Mouse (Mus musculus): ENCODE measurements at regions not wholly inside any gene's neighbourhood (a gene's known extent, or its start where the extent isn't known, plus 50 kb on each side); places are given as distances from the start of the nearest gene placed in this dataset.

GRCm38 (mm10) chr16:90625301-90626034 lies 101.7 kb downstream of the Mis18a start:
- no peak for ATAC-seq (ENCODE audit: insufficient read depth)
- H3K27ac ChIP-seq, result no peak overlapping the region
- WGBS (ENCODE audit: insufficient replicate concordance), result 63% methylated on average over 16 of the region's 16 CpGs

GRCm38 (mm10) chr16:90624039-90624625 lies 103.1 kb downstream of the Mis18a start:
- TF ChIP-seq EP300 (IDR thresholded peaks at IDR 0.05; ENCODE audit: low read depth), result no peak
- TF ChIP-seq CTCF (IDR thresholded peaks at IDR 0.05; ENCODE audit: low read depth), result no peak
- H3K36me3 ChIP-seq (replicated peaks; ENCODE audit: control insufficient read depth, insufficient read depth, low read depth), result no peaks in the 10 kb centered on the region
- 61% methylated on average over 17 of the region's 17 CpGs for WGBS (ENCODE audit: insufficient replicate concordance)
- no peak overlapping the region for H3K27ac ChIP-seq
- no peaks in the 10 kb centered on the region for H3K9me3 ChIP-seq (ENCODE audit: control insufficient read depth, low read length)
- DNase-seq (ENCODE audit: low read depth in 3 of 3, low spot score in 3 of 3) (no peak), ATAC-seq (ENCODE audit: insufficient read depth) (no peak)
- no peak overlapping the region for H3K4me2 ChIP-seq (ENCODE audit: low read depth)
- no peak overlapping the region for H3K9ac ChIP-seq (replicated peaks)
- no peak overlapping the region for H3K4me3 ChIP-seq (ENCODE audit: insufficient read depth in 1 of 2, low read depth in 2 of 2, low read length in 2 of 2)
- no peaks in the 10 kb centered on the region for H3K27me3 ChIP-seq (ENCODE audit: control insufficient read depth, insufficient read depth, low read length)
- H3K4me1 ChIP-seq (replicated peaks; ENCODE audit: control insufficient read depth in 2 of 2, insufficient read depth in 2 of 2, low read length in 1 of 2), result peaks cover 0 to 3% of the 10 kb centered on the region in 2 experiments; a peak in 2 of 4 replicates

More at GRCm38 (mm10) chr16:90625301-90626034, 101.7 kb downstream of the Mis18a start:
- Histone ChIP-seq H3K27me3 (ENCODE audit: control insufficient read depth, insufficient read depth, low read length) (no peaks in the 10 kb centered on the region), H3K4me2 (ENCODE audit: low read depth) (no peak overlapping the region), H3K4me3 (ENCODE audit: insufficient read depth in 1 of 2, low read depth in 2 of 2, low read length in 2 of 2) (no peak overlapping the region), H3K9ac (replicated peaks) (no peak overlapping the region), H3K4me1 (replicated peaks; ENCODE audit: control insufficient read depth in 2 of 2, insufficient read depth in 2 of 2, low read length in 1 of 2) (peaks cover 0 to 5% of the 10 kb centered on the region in 2 experiments; a peak in 2 of 4 replicates), H3K36me3 (replicated peaks; ENCODE audit: control insufficient read depth, insufficient read depth, low read depth) (no peaks in the 10 kb centered on the region), H3K9me3 (ENCODE audit: control insufficient read depth, low read length) (no peaks in the 10 kb centered on the region)
- TF ChIP-seq CTCF (IDR thresholded peaks at IDR 0.05; ENCODE audit: low read depth) (no peak), EP300 (IDR thresholded peaks at IDR 0.05; ENCODE audit: low read depth) (no peak)
- no peak for DNase-seq (ENCODE audit: low read depth in 3 of 3, low spot score in 3 of 3)

DNA sequence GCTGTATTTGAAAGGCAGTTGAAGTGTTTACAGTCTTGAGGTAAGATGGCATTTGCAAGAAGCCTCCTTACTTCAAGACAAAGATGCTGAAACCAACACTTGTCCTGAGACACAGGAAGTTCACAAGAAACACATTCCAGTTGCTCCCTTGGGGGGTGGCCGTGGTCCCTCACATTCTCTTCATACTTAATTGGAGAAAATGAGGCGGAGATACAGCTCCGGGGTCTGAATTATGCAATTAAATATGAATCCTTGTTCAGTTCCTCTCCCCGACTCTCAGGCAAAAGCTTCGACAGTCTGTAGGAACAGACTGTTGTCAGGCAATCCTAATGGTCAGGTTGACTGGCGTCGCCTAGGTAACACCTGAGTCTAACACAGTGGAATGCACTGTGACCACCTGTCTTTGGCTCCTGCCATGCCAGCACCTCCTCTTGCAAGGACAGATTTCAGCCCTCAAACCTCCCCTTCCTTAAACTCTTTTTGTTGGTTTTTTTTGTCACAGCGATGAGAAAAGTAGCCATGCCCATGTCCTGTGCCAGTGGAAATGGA lies 104.5 kb downstream of the Mis18a start:
- no peak overlapping the region for H3K4me3 ChIP-seq (ENCODE audit: insufficient read depth in 1 of 2, low read depth in 2 of 2, low read length in 2 of 2)
- H3K9ac ChIP-seq (replicated peaks), result no peak overlapping the region
- H3K4me1 ChIP-seq (replicated peaks; ENCODE audit: control insufficient read depth in 2 of 2, insufficient read depth in 2 of 2, low read length in 1 of 2), result peaks cover 0 to 3% of the 10 kb centered on the region in 2 experiments; a peak in 2 of 4 replicates
- DNase-seq (ENCODE audit: low read depth in 3 of 3, low spot score in 3 of 3) (no peak), ATAC-seq (ENCODE audit: insufficient read depth) (no peak)
- no peak overlapping the region for H3K27ac ChIP-seq
- no peaks in the 10 kb centered on the region for H3K36me3 ChIP-seq (replicated peaks; ENCODE audit: control insufficient read depth, insufficient read depth, low read depth)
- H3K27me3 ChIP-seq (ENCODE audit: control insufficient read depth, insufficient read depth, low read length), result no peaks in the 10 kb centered on the region
- H3K4me2 ChIP-seq (ENCODE audit: low read depth), result no peak overlapping the region
- TF ChIP-seq EP300 (IDR thresholded peaks at IDR 0.05; ENCODE audit: low read depth), result no peak
- no peak for TF ChIP-seq CTCF (IDR thresholded peaks at IDR 0.05; ENCODE audit: low read depth)
- WGBS (ENCODE audit: insufficient replicate concordance), result 67% methylated on average over 8 of the region's 8 CpGs
- H3K9me3 ChIP-seq (ENCODE audit: control insufficient read depth, low read length), result no peaks in the 10 kb centered on the region

GRCm38 (mm10) chr16:90621761-90622411 lies 105.3 kb downstream of the Mis18a start:
- TF ChIP-seq CTCF (IDR thresholded peaks at IDR 0.05; ENCODE audit: low read depth) (no peak), EP300 (IDR thresholded peaks at IDR 0.05; ENCODE audit: low read depth) (no peak)
- DNase-seq (ENCODE audit: low read depth in 3 of 3, low spot score in 3 of 3) (no peak), ATAC-seq (ENCODE audit: insufficient read depth) (no peak)
- WGBS (ENCODE audit: insufficient replicate concordance), result 71% methylated on average over 13 of the region's 13 CpGs
- H3K36me3 ChIP-seq (replicated peaks; ENCODE audit: control insufficient read depth, insufficient read depth, low read depth), result no peaks in the 10 kb centered on the region
- H3K4me1 ChIP-seq (replicated peaks; ENCODE audit: control insufficient read depth in 2 of 2, insufficient read depth in 2 of 2, low read length in 1 of 2), result peaks cover 0 to 3% of the 10 kb centered on the region in 2 experiments; a peak in 2 of 4 replicates
- H3K27ac ChIP-seq, result no peak overlapping the region
- H3K27me3 ChIP-seq (ENCODE audit: control insufficient read depth, insufficient read depth, low read length), result no peaks in the 10 kb centered on the region
- H3K4me2 ChIP-seq (ENCODE audit: low read depth), result no peak overlapping the region
- no peak overlapping the region for H3K4me3 ChIP-seq (ENCODE audit: insufficient read depth in 1 of 2, low read depth in 2 of 2, low read length in 2 of 2)
- no peak overlapping the region for H3K9ac ChIP-seq (replicated peaks)
- no peaks in the 10 kb centered on the region for H3K9me3 ChIP-seq (ENCODE audit: control insufficient read depth, low read length)
